Mouse (Mus musculus) embryonic fibroblast, embryonic 13.5 days (primary cell): ENCODE data around the gene Nlrc5.

Experiments used
- CTCF ChIP-seq: IDR thresholded peaks from 2 replicates; pipeline ENCODE4 v1.5.1; 2011; ENCODE audit warnings: mild to moderate bottlenecking, control low read depth, low read length, moderate library complexity, borderline replicate concordance; ENCODE audit not compliant: insufficient read depth
- POLR2A ChIP-seq: IDR thresholded peaks from 2 replicates; pipeline ENCODE4 v1.6.1; 2011; ENCODE audit warnings: low read depth, mild to moderate bottlenecking, control low read depth, low read length, moderate library complexity

GRCm38 (mm10) chr8:94470794-94471193 lies 36.6 kb downstream of the Nlrc5 start:
- TF ChIP-seq CTCF (no peak), POLR2A (no peak)
